Mouse (Mus musculus): ENCODE results near the gene Mertk. TPM values are rescaled to one million over a fixed set of nuclear protein-coding genes. Genes with fewer than 3 reads are reported as not detected.

The Mertk gene
- total and polyA plus RNA-seq, 3 experiments = 0.05 TPM; not detected in 2

GRCm38 (mm10) chr2:128729141-128729540 is 30.4 kb downstream of the Mertk start:
- H3K27ac ChIP-seq (ENCODE audit: insufficient read depth, low read depth) = no peak overlapping the region
- TF ChIP-seq JUND (conservative IDR thresholded peaks at IDR 0.05; ENCODE audit: low read depth, low read length) = no peak
- TF ChIP-seq TCF12 (IDR thresholded peaks at IDR 0.05; ENCODE audit: low read depth, low read length) = no peak
- TF ChIP-seq ZMIZ1 (IDR thresholded peaks at IDR 0.05; ENCODE audit: low read depth, low read length) = no peak
- TF ChIP-seq MAX (IDR thresholded peaks at IDR 0.05; ENCODE audit: low read length) = no peak
- TF ChIP-seq RCOR1 (conservative IDR thresholded peaks at IDR 0.05; ENCODE audit: low read depth, low read length) = no peak
- TF ChIP-seq NELFE (IDR thresholded peaks at IDR 0.05; ENCODE audit: low read depth, low read length) = no peak
- TF ChIP-seq SMC3 (IDR thresholded peaks at IDR 0.05; ENCODE audit: low read depth, low read length) = no peak
- no peak for TF ChIP-seq ZNF384 (IDR thresholded peaks at IDR 0.05; ENCODE audit: low read depth, low read length)
- H3K79me2 ChIP-seq (replicated peaks; ENCODE audit: control insufficient read depth, extremely low read depth, insufficient read depth, poor library complexity, severe bottlenecking) = no peaks in the 10 kb centered on the region
- H3K4me1 ChIP-seq (ENCODE audit: control insufficient read depth in 1 of 2, insufficient read depth in 2 of 2) = peaks cover 0 to 8% of the 10 kb centered on the region in 2 experiments; a peak in 2 of 4 replicates
- H3K9me3 ChIP-seq (replicated peaks; ENCODE audit: low read length) = no peaks in the 10 kb centered on the region
- no peak overlapping the region for H3K4me3 ChIP-seq (replicated peaks in 1 of 3; ENCODE audit: low read depth in 2 of 3, low read length in 2 of 3, poor library complexity in 1 of 3)
- no peaks in the 10 kb centered on the region for H3K27me3 ChIP-seq (replicated peaks)
- DNase-seq (ENCODE audit: extremely low read depth) = no peak
- no peaks in the 10 kb centered on the region for H3K36me3 ChIP-seq (replicated peaks in 1 of 2; ENCODE audit: control insufficient read depth in 1 of 2, insufficient read depth in 1 of 2, low read length in 1 of 2)
- dilution Hi-C loops (cut with MboI; ENCODE audit: extremely low pct_ligation_motif_present, extremely low pct_unique_long_range_greater_than_20kb, low sequenced_read_pairs) = no loop called here
- no peak overlapping the region for H3K9ac ChIP-seq (ENCODE audit: insufficient read depth, low read depth)
- no peak overlapping the region for H3K4me2 ChIP-seq (ENCODE audit: insufficient read depth, low read depth, poor library complexity, severe bottlenecking)
- in situ Hi-C loops (cut with MboI; ENCODE audit: low pct_ligation_motif_present, low pct_unique_long_range_greater_than_20kb, low sequenced_read_pairs) = no loop called here

DNA sequence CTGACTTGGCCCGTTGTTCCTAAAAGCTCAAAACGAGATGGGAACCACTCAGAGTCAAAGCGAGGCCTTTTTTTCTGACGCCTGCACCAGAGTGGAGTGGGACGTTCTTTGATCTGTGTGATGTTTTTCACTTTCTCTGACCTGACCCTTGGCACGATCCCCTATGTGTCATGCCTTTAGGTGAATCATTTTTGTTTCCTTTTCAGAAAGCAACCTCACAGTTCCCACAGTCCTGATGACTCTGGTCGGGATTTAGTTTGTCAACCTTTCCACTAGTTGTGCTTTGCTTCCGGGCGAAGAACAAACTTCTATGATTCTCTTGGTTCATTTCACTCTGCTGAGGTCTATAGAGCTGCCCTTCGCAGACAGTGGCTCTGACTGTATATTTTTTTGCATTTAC is 32.8 kb downstream of the Mertk start:
- in situ Hi-C loops (cut with MboI; ENCODE audit: low pct_ligation_motif_present, low pct_unique_long_range_greater_than_20kb, low sequenced_read_pairs) (no loop called here), dilution Hi-C loops (cut with MboI; ENCODE audit: extremely low pct_ligation_motif_present, extremely low pct_unique_long_range_greater_than_20kb, low sequenced_read_pairs) (no loop called here)
- DNase-seq (ENCODE audit: extremely low read depth) = no peak

DNA sequence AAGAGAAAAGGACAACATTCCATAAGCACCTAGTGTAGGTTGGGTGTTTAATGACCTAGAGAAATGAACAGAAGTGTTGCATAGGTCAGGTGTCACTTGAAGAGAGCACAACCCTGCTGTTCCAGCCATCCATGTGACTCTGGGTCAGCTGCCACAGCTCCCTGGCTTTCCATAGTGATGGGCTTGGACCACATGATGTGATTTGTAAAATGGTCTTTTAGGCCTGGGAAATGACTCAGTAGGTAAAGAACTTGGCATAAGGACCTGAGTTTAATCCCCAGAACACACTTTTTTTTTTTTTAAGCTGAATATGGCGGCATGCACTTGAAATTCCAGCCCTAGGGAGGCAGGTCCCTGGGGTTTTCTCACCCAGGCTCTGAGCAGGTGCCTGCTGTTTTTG is 33.2 kb downstream of the Mertk start:
- no peak for TF ChIP-seq EP300 (IDR thresholded peaks at IDR 0.05; ENCODE audit: low read length)
- TF ChIP-seq ZMIZ1 (IDR thresholded peaks at IDR 0.05; ENCODE audit: low read depth, low read length) = no peak
- TF ChIP-seq POLR2A (IDR thresholded peaks at IDR 0.05; ENCODE audit: low read depth, low read length) = no peak
- TF ChIP-seq MEF2A (IDR thresholded peaks at IDR 0.05; ENCODE audit: borderline replicate concordance, low read depth, low read length) = no peak
- TF ChIP-seq NRF1 (IDR thresholded peaks at IDR 0.05; ENCODE audit: low read depth, low read length) = no peak
- no peak for TF ChIP-seq ZC3H11A (IDR thresholded peaks at IDR 0.05; ENCODE audit: low read depth, low read length)
- no peak for TF ChIP-seq MAZ (IDR thresholded peaks at IDR 0.05; ENCODE audit: low read depth, low read length)
- TF ChIP-seq USF1 (IDR thresholded peaks at IDR 0.05; ENCODE audit: low read depth, low read length) = no peak
- TF ChIP-seq E2F4 (IDR thresholded peaks at IDR 0.05; ENCODE audit: insufficient replicate concordance, low read depth, low read length) = no peak
- TF ChIP-seq JUND (conservative IDR thresholded peaks at IDR 0.05; ENCODE audit: low read depth, low read length) = no peak
- no peak for TF ChIP-seq MYC (IDR thresholded peaks at IDR 0.05; ENCODE audit: low read depth, low read length)
- no peak for TF ChIP-seq JUN (IDR thresholded peaks at IDR 0.05; ENCODE audit: insufficient read depth, low read depth, low read length)
- TF ChIP-seq NELFE (IDR thresholded peaks at IDR 0.05; ENCODE audit: low read depth, low read length) = no peak
- TF ChIP-seq ETS1 (conservative IDR thresholded peaks at IDR 0.05; ENCODE audit: low read depth, low read length) = no peak
- no peak for TF ChIP-seq CHD2 (IDR thresholded peaks at IDR 0.05; ENCODE audit: low read length)
- H3K27ac ChIP-seq (ENCODE audit: insufficient read depth, low read depth) = no peak overlapping the region
- no peak overlapping the region for H3K4me2 ChIP-seq (ENCODE audit: insufficient read depth, low read depth, poor library complexity, severe bottlenecking)
- H3K9ac ChIP-seq (ENCODE audit: insufficient read depth, low read depth) = no peak overlapping the region
- no peaks in the 10 kb centered on the region for H3K9me3 ChIP-seq (replicated peaks; ENCODE audit: low read length)
- in situ Hi-C loops (cut with MboI; ENCODE audit: low pct_ligation_motif_present, low pct_unique_long_range_greater_than_20kb, low sequenced_read_pairs) (no loop called here), dilution Hi-C loops (cut with MboI; ENCODE audit: extremely low pct_ligation_motif_present, extremely low pct_unique_long_range_greater_than_20kb, low sequenced_read_pairs) (no loop called here)
- H3K4me3 ChIP-seq (replicated peaks in 1 of 3; ENCODE audit: low read depth in 2 of 3, low read length in 2 of 3, poor library complexity in 1 of 3) = no peak overlapping the region
- H3K79me2 ChIP-seq (replicated peaks; ENCODE audit: control insufficient read depth, extremely low read depth, insufficient read depth, poor library complexity, severe bottlenecking) = no peaks in the 10 kb centered on the region
- H3K4me1 ChIP-seq (ENCODE audit: control insufficient read depth in 1 of 2, insufficient read depth in 2 of 2) = peaks cover 0 to 3% of the 10 kb centered on the region in 2 experiments; a peak in 2 of 4 replicates
- DNase-seq (ENCODE audit: extremely low read depth) = no peak
- no peaks in the 10 kb centered on the region for H3K27me3 ChIP-seq (replicated peaks)
- H3K36me3 ChIP-seq (replicated peaks in 1 of 2; ENCODE audit: control insufficient read depth in 1 of 2, insufficient read depth in 1 of 2, low read length in 1 of 2) = no peaks in the 10 kb centered on the region

More for the DNA sequence above, 32.8 kb downstream of the Mertk start:
- Histone ChIP-seq H3K27me3 (replicated peaks) (no peaks in the 10 kb centered on the region), H3K36me3 (replicated peaks in 1 of 2; ENCODE audit: control insufficient read depth in 1 of 2, insufficient read depth in 1 of 2, low read length in 1 of 2) (no peaks in the 10 kb centered on the region), H3K27ac (ENCODE audit: insufficient read depth, low read depth) (no peak overlapping the region), H3K9me3 (replicated peaks; ENCODE audit: low read length) (no peaks in the 10 kb centered on the region), H3K9ac (ENCODE audit: insufficient read depth, low read depth) (no peak overlapping the region), H3K4me1 (ENCODE audit: control insufficient read depth in 1 of 2, insufficient read depth in 2 of 2) (peaks cover 0 to 4% of the 10 kb centered on the region in 2 experiments; a peak in 2 of 4 replicates), H3K4me3 (replicated peaks in 1 of 3; ENCODE audit: low read depth in 2 of 3, low read length in 2 of 3, poor library complexity in 1 of 3) (no peak overlapping the region), H3K4me2 (ENCODE audit: insufficient read depth, low read depth, poor library complexity, severe bottlenecking) (no peak overlapping the region), H3K79me2 (replicated peaks; ENCODE audit: control insufficient read depth, extremely low read depth, insufficient read depth, poor library complexity, severe bottlenecking) (no peaks in the 10 kb centered on the region)
- TF ChIP-seq RAD21 (IDR thresholded peaks at IDR 0.05; ENCODE audit: low read depth, low read length) (no peak), NRF1 (IDR thresholded peaks at IDR 0.05; ENCODE audit: low read depth, low read length) (no peak), CTCF (conservative IDR thresholded peaks at IDR 0.05 in 1 of 2, IDR thresholded peaks at IDR 0.05 in 1 of 2; ENCODE audit: low read depth in 2 of 2, low read length in 2 of 2) (no peak), NELFE (IDR thresholded peaks at IDR 0.05; ENCODE audit: low read depth, low read length) (no peak), USF1 (IDR thresholded peaks at IDR 0.05; ENCODE audit: low read depth, low read length) (no peak), ZC3H11A (IDR thresholded peaks at IDR 0.05; ENCODE audit: low read depth, low read length) (no peak), SMC3 (IDR thresholded peaks at IDR 0.05; ENCODE audit: low read depth, low read length) (no peak), MAX (IDR thresholded peaks at IDR 0.05; ENCODE audit: low read length) (no peak), JUN (IDR thresholded peaks at IDR 0.05; ENCODE audit: insufficient read depth, low read depth, low read length) (no peak), ZNF384 (IDR thresholded peaks at IDR 0.05; ENCODE audit: low read depth, low read length) (no peak)
